Mouse (Mus musculus) G1E (cell line): Measurements from ENCODE around the gene Atg10.

Experiments
- CTCF ChIP-seq: IDR thresholded peaks from 2 replicates; pipeline ENCODE4 v1.5.1; 2012; ENCODE audit warnings: low read depth, low read length, inconsistent platforms, mixed read lengths
- GATA1 ChIP-seq: IDR thresholded peaks from 2 replicates; pipeline ENCODE4 v1.6.1; 2012; ENCODE audit warnings: borderline replicate concordance, low read length, inconsistent platforms, mixed read lengths
- GATA2 ChIP-seq: IDR thresholded peaks from 2 replicates; pipeline ENCODE4 v1.6.1; 2012; ENCODE audit warnings: low read depth, low read length, inconsistent platforms, borderline replicate concordance
- POLR2AphosphoS5 ChIP-seq: IDR thresholded peaks from 2 replicates; pipeline ENCODE4 v1.6.1; 2012; ENCODE audit warnings: low read depth, low read length, inconsistent platforms; ENCODE audit not compliant: insufficient replicate concordance
- TAL1 ChIP-seq: conservative IDR thresholded peaks from 2 replicates; pipeline ENCODE4 v1.6.1; 2012; ENCODE audit warnings: low read depth, low read length, inconsistent platforms, mixed read lengths

- no peak for TF ChIP-seq CTCF
- no peak for TF ChIP-seq GATA1
- no peak for TF ChIP-seq POLR2AphosphoS5
- no peak for TF ChIP-seq GATA2
- TF ChIP-seq TAL1: no peak
These were observed 230.2 kb downstream of the Atg10 start for GRCm38 (mm10) chr13:90993602-90994001.
